Mouse (Mus musculus) erythroid progenitor cell, adult 5-6 weeks (primary cell): ENCODE results near the gene Stk19. TPM values are rescaled to one million over a fixed set of nuclear protein-coding genes. Genes with fewer than 3 reads are reported as not detected.
"Not testable (repeated sequence)": the region's sequence is repeated elsewhere in the genome, so short reads cannot be mapped to it uniquely, and the experiment has no call there.

Experiments
- ATAC-seq: replicated peaks from 2 replicates; pipeline ENCODE4 v1.8.0; 2016; ENCODE audit warnings: moderate number of reproducible peaks, mild to moderate bottlenecking, moderate TSS enrichment, inconsistent platforms; ENCODE audit not compliant: poor library complexity, low FRiP score, severe bottlenecking
- total RNA-seq, 2 experiments: library from RNA; stranded (forward) in 1 of 2; stranded (reverse) in 1 of 2; fragments of 150-400 nt in 1 of 2; fragments of 186-747, 209-891 nt in 1 of 2; gene quantifications; 2 replicates each; pipeline versions ENCODE4 v1.2.3 to v1.2.4; 2015 to 2017; ENCODE audit warnings: low replicate concordance in 2 of 2

Gene Stk19
- total RNA-seq, 2 experiments from 2014 or later = 18.0 to 22.2 TPM

- ATAC-seq = no peak
Observed at GRCm38 (mm10) chr17:34799531-34799925, 37.2 kb downstream of the Stk19 start.

DNA sequence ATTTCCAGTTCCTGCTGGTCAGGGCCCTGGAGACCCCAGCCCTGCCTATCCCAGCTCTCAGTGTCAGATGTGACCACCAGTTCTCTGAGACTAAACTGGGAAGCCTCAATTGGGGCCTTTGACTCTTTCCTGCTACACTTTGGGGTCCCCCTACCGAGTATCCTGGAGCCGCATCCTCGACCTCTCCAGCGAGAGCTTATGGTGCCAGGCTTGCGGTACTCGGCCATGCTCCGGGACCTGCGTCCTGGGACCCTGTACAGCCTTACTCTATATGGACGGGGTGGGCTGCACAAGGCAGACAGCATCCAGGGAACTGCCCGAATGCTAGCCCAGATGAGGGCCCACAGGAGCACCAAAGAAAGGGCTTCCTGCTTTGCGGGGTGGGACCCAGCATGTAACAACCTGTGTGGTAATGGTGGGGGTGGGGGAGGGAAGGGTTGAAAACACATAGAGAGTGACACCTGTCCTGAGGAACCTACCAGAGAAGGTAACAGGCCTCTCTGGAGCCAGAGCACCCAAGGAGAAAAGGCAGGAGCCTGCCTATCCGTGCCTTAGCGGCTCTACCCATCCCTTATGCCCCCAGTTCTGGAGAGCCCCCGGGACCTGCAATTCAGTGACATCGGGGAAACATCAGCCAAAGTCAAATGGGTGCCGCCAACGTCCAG, 37.7 kb downstream of the Stk19 start:
- no peak for ATAC-seq

- ATAC-seq = not testable (repeated sequence)
Observed at GRCm38 (mm10) chr17:34798071-34798470, 38.7 kb downstream of the Stk19 start.

DNA sequence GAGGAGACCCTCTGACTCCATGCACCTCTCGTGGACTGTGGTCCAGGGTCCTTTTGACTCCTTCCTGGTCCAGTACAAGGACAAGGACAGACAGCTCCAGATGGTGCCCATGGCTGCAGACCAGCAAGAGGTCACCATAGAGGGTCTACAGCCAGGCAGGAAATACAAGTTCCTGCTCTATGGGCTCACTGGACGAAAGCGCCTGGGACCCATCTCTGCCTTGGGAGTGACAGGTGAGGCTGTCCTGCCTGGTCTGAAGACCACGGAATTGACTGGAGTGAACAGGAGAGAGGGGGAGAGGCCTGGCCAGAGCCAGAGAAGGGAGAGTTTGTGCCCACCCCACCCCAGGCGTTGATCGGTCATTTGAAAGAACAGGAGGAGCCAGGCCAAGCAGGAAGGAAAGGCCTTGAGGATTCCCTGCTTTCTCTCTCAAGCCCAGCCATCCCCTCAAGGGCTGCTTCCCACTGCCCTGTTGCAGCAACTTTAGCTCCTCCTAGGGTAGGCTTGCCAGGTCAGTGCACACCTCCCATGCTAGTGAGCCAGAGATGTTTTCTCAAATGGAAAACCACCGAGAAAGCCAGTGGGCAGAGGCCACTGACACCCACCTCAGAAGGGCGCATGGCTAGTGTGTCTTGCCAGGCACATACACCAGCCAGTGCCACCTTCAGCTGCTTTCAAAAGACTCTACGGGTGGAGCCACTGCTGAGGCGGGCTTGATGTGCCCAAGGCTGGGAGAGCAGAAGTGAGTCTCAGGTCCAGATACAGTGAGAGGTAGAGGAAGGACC, 39.3 kb downstream of the Stk19 start:
- ATAC-seq = not testable (repeated sequence)

DNA sequence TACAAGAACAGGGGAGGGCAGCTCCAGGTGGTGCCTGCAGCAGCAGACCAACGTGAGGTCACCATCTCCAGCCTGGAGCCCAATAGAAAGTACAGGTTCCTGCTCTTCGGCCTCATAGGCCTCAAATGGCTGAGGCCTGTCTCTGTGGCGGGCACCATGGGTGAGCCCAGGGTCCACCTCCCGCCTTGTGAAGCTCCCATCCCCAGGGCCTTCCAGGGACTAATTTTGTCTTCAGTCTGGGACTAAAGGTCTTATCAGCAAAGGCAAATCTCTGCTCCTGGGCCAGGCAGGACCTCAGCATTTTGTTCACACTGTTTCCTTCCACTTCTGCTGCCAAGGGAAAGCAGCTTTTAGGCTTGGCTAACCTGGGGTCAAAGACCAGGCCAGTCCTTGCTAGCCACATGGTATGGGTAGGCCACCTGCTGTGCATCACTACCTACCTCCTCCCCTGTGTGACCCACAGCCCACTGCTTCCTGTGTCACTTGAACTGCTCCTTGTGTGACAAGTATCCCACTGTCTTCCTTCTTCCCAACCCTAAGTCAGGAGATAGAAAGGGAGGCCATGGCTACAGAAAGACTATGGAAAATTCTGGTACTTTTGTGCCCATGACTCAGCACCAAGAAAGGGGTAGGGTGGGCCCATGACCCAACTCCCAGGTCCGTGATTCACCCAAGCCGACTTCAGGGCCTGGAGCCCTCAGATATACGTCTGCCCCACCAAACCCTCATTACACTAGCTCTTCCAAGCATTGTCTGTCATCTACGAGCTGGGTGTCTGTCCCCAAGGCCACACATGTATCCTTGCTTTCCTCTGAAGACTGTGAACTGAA, 40.2 kb downstream of the Stk19 start:
- ATAC-seq = no peak

DNA sequence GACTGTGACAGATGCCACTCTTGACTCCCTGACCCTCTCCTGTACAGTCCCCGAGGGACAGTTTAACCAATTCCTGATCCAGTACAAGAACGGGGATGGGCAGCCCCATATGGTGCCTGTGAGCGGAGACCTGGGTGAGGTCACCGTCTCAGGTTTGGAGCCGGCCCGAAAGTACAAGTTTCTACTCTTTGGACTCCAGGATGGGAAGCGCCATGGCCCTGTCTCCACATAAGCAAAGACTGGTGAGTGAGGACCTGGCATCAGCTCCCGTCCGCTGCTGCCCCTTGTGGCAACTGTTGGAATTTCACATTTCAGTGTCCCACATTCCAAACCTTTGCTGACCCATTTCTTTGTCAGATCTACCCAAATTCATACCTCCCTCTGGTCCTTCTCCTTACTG, 41.1 kb downstream of the Stk19 start:
- no peak for ATAC-seq

DNA sequence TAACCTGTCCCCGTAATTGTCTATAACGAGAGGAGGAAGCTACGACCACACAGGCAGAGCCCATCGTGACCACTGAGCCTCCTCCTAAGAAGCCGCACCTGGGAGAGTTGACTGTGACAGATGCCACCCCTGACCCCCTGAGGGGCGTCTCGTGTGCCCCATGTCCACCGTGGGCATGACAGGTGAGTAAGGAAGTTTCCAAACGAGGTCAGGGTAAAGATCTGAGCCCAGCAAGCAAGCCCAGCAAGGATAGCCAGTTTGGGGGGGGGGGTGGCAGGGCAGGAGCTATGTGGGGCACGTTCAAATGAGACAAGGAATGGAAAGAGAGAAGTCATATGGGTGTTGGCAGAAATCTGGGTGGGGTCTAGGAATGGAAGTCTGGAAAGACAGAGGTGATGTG, 41.7 kb downstream of the Stk19 start:
- no peak for ATAC-seq

- ATAC-seq = no peak
Observed at GRCm38 (mm10) chr17:34777680-34778325, 58.9 kb downstream of the Stk19 start.

Other genes starting within 250 kb of the Stk19 start
Only the 30 nearest of the 39 such genes appear.
- 3.2 TPM in 1 of 2 replicates, not detected in the other for gene Egfl8, start 221.0 kb downstream of the Stk19 start, total RNA-seq (2015; ENCODE audit: low replicate concordance)
- not detected in 2 replicates for gene Egfl8, start 221.0 kb downstream of the Stk19 start, total RNA-seq (2017; ENCODE audit: low replicate concordance)
- 6.7 and 13.0 TPM in 2 replicates for gene Ppt2, start 208.4 kb downstream of the Stk19 start, total RNA-seq (2015; ENCODE audit: low replicate concordance)
- 3.2 and 4.0 TPM in 2 replicates for gene Ppt2, start 208.4 kb downstream of the Stk19 start, total RNA-seq (2017; ENCODE audit: low replicate concordance)
- gene Prrt1, start 207.4 kb downstream of the Stk19 start, total RNA-seq (2015; ENCODE audit: low replicate concordance) = not detected in 2 replicates
- gene Prrt1, start 207.4 kb downstream of the Stk19 start, total RNA-seq (2017; ENCODE audit: low replicate concordance) = not detected in 2 replicates
- 2.5 TPM in 1 of 2 replicates, not detected in the other for gene Fkbpl, start 192.2 kb downstream of the Stk19 start, total RNA-seq (2015; ENCODE audit: low replicate concordance)
- gene Fkbpl, start 192.2 kb downstream of the Stk19 start, total RNA-seq (2017; ENCODE audit: low replicate concordance) = 2.6 and 4.9 TPM in 2 replicates
- gene Atf6b, start 189.8 kb downstream of the Stk19 start, total RNA-seq (2015; ENCODE audit: low replicate concordance) = 5.4 and 8.3 TPM in 2 replicates
- 2.6 and 5.0 TPM in 2 replicates for gene Atf6b, start 189.8 kb downstream of the Stk19 start, total RNA-seq (2017; ENCODE audit: low replicate concordance)
- not detected in 2 replicates for gene Tnxb, start 166.4 kb downstream of the Stk19 start, total RNA-seq (2015; ENCODE audit: low replicate concordance)
- gene Tnxb, start 166.4 kb downstream of the Stk19 start, total RNA-seq (2017; ENCODE audit: low replicate concordance) = not detected in 2 replicates
- 0.36 TPM in 1 of 2 replicates, not detected in the other for gene C4b, start 93.1 kb downstream of the Stk19 start, total RNA-seq (2015; ENCODE audit: low replicate concordance)
- under 0.01 and 2.1 TPM in 2 replicates for gene C4b, start 93.1 kb downstream of the Stk19 start, total RNA-seq (2017; ENCODE audit: low replicate concordance)
- gene Cyp21a1, start 32.4 kb downstream of the Stk19 start, total RNA-seq (2015; ENCODE audit: low replicate concordance) = not detected in 2 replicates
- gene Cyp21a1, start 32.4 kb downstream of the Stk19 start, total RNA-seq (2017; ENCODE audit: low replicate concordance) = not detected in 2 replicates
- 49.4 and 52.0 TPM in 2 replicates for gene Dxo, start 74 bp upstream of the Stk19 start, total RNA-seq (2015; ENCODE audit: low replicate concordance)
- gene Dxo, start 74 bp upstream of the Stk19 start, total RNA-seq (2017; ENCODE audit: low replicate concordance) = 13.4 and 26.7 TPM in 2 replicates
- gene Skiv2l, start 13.3 kb upstream of the Stk19 start, total RNA-seq (2015; ENCODE audit: low replicate concordance) = 11.3 and 25.6 TPM in 2 replicates
- gene Skiv2l, start 13.3 kb upstream of the Stk19 start, total RNA-seq (2017; ENCODE audit: low replicate concordance) = 48.5 and 60.0 TPM in 2 replicates
- 31.9 and 52.3 TPM in 2 replicates for gene Nelfe, start 13.4 kb upstream of the Stk19 start, total RNA-seq (2015; ENCODE audit: low replicate concordance)
- 18.5 and 30.7 TPM in 2 replicates for gene Nelfe, start 13.4 kb upstream of the Stk19 start, total RNA-seq (2017; ENCODE audit: low replicate concordance)
- gene Cfb, start 25.6 kb upstream of the Stk19 start, total RNA-seq (2015; ENCODE audit: low replicate concordance) = 9.2 TPM in 1 of 2 replicates, not detected in the other
- gene Cfb, start 25.6 kb upstream of the Stk19 start, total RNA-seq (2017; ENCODE audit: low replicate concordance) = not detected in 2 replicates
- not detected in 2 replicates for gene Zbtb12, start 42.5 kb upstream of the Stk19 start, total RNA-seq (2015; ENCODE audit: low replicate concordance)
- 1.0 TPM in 1 of 2 replicates, not detected in the other for gene Zbtb12, start 42.5 kb upstream of the Stk19 start, total RNA-seq (2017; ENCODE audit: low replicate concordance)
- gene Gm20547, start 45.1 kb upstream of the Stk19 start, total RNA-seq (2015; ENCODE audit: low replicate concordance) = not detected in 2 replicates
- gene Gm20547, start 45.1 kb upstream of the Stk19 start, total RNA-seq (2017; ENCODE audit: low replicate concordance) = not detected in 2 replicates
- 15.5 and 23.5 TPM in 2 replicates for gene C2, start 61.3 kb upstream of the Stk19 start, total RNA-seq (2015; ENCODE audit: low replicate concordance)
- 1.8 TPM in 1 of 2 replicates, not detected in the other for gene C2, start 61.3 kb upstream of the Stk19 start, total RNA-seq (2017; ENCODE audit: low replicate concordance)
- gene Ehmt2, start 61.5 kb upstream of the Stk19 start, total RNA-seq (2015; ENCODE audit: low replicate concordance) = 15.1 and 28.5 TPM in 2 replicates
- gene Ehmt2, start 61.5 kb upstream of the Stk19 start, total RNA-seq (2017; ENCODE audit: low replicate concordance) = 7.0 and 8.3 TPM in 2 replicates
- not detected in 2 replicates for gene Slc44a4, start 77.5 kb upstream of the Stk19 start, total RNA-seq (2015; ENCODE audit: low replicate concordance)
- gene Slc44a4, start 77.5 kb upstream of the Stk19 start, total RNA-seq (2017; ENCODE audit: low replicate concordance) = not detected in 2 replicates
- 3.8 and 5.0 TPM in 2 replicates for gene Neu1, start 94.3 kb upstream of the Stk19 start, total RNA-seq (2015; ENCODE audit: low replicate concordance)
- gene Neu1, start 94.3 kb upstream of the Stk19 start, total RNA-seq (2017; ENCODE audit: low replicate concordance) = 3.9 and 5.1 TPM in 2 replicates
- gene Hspa1b, start 122.3 kb upstream of the Stk19 start, total RNA-seq (2015; ENCODE audit: low replicate concordance) = 2.5 and 4.0 TPM in 2 replicates
- gene Hspa1b, start 122.3 kb upstream of the Stk19 start, total RNA-seq (2017; ENCODE audit: low replicate concordance) = 1.0 and 3.3 TPM in 2 replicates
- gene Gm20481, start 133.0 kb upstream of the Stk19 start, total RNA-seq (2015; ENCODE audit: low replicate concordance) = not detected in 2 replicates
- not detected in 2 replicates for gene Gm20481, start 133.0 kb upstream of the Stk19 start, total RNA-seq (2017; ENCODE audit: low replicate concordance)
- 1.4 TPM in 1 of 2 replicates, not detected in the other for gene Hspa1a, start 135.2 kb upstream of the Stk19 start, total RNA-seq (2015; ENCODE audit: low replicate concordance)
- 0.30 and 4.6 TPM in 2 replicates for gene Hspa1a, start 135.2 kb upstream of the Stk19 start, total RNA-seq (2017; ENCODE audit: low replicate concordance)
- gene Hspa1l, start 135.8 kb upstream of the Stk19 start, total RNA-seq (2015; ENCODE audit: low replicate concordance) = not detected in 2 replicates
- not detected in 2 replicates for gene Hspa1l, start 135.8 kb upstream of the Stk19 start, total RNA-seq (2017; ENCODE audit: low replicate concordance)
- 76.0 and 78.4 TPM in 2 replicates for gene Lsm2, start 144.9 kb upstream of the Stk19 start, total RNA-seq (2015; ENCODE audit: low replicate concordance)
- 23.0 and 27.6 TPM in 2 replicates for gene Lsm2, start 144.9 kb upstream of the Stk19 start, total RNA-seq (2017; ENCODE audit: low replicate concordance)
- 156 and 173 TPM in 2 replicates for gene Vars, start 164.0 kb upstream of the Stk19 start, total RNA-seq (2015; ENCODE audit: low replicate concordance)
- gene Vars, start 164.0 kb upstream of the Stk19 start, total RNA-seq (2017; ENCODE audit: low replicate concordance) = 144 and 198 TPM in 2 replicates
- gene Vwa7, start 179.6 kb upstream of the Stk19 start, total RNA-seq (2015; ENCODE audit: low replicate concordance) = not detected in 2 replicates
- 0.39 and 0.53 TPM in 2 replicates for gene Vwa7, start 179.6 kb upstream of the Stk19 start, total RNA-seq (2017; ENCODE audit: low replicate concordance)
- gene Sapcd1, start 191.1 kb upstream of the Stk19 start, total RNA-seq (2015; ENCODE audit: low replicate concordance) = 1.7 and 10.8 TPM in 2 replicates
- 1.4 TPM in 1 of 2 replicates, not detected in the other for gene Sapcd1, start 191.1 kb upstream of the Stk19 start, total RNA-seq (2017; ENCODE audit: low replicate concordance)
- 36.9 and 39.6 TPM in 2 replicates for gene Msh5, start 209.8 kb upstream of the Stk19 start, total RNA-seq (2015; ENCODE audit: low replicate concordance)
- gene Msh5, start 209.8 kb upstream of the Stk19 start, total RNA-seq (2017; ENCODE audit: low replicate concordance) = 27.3 and 50.9 TPM in 2 replicates
- 91.0 and 110 TPM in 2 replicates for gene Clic1, start 213.0 kb upstream of the Stk19 start, total RNA-seq (2015; ENCODE audit: low replicate concordance)
- gene Clic1, start 213.0 kb upstream of the Stk19 start, total RNA-seq (2017; ENCODE audit: low replicate concordance) = 68.3 and 95.5 TPM in 2 replicates
- gene Ddah2, start 222.1 kb upstream of the Stk19 start, total RNA-seq (2015; ENCODE audit: low replicate concordance) = 2.1 TPM in 1 of 2 replicates, not detected in the other
- gene Ddah2, start 222.1 kb upstream of the Stk19 start, total RNA-seq (2017; ENCODE audit: low replicate concordance) = 1.5 and 5.6 TPM in 2 replicates
- not detected in 2 replicates for gene Ly6g6c, start 228.4 kb upstream of the Stk19 start, total RNA-seq (2015; ENCODE audit: low replicate concordance)
- not detected in 2 replicates for gene Ly6g6c, start 228.4 kb upstream of the Stk19 start, total RNA-seq (2017; ENCODE audit: low replicate concordance)